Mouse (Mus musculus) spleen, adult 2 months (tissue): ENCODE measurements around the gene Pbx1. TPM values are rescaled to one million over a fixed set of nuclear protein-coding genes. Genes with fewer than 3 reads are reported as not detected.

ENCODE experiments used
- DNase-seq, 2 experiments: peaks; one replicate each; pipeline versions ENCODE4 v3.0.0 to v3.0.0-alpha.2; 2012 to 2021; ENCODE audit warnings: low spot score in 2 of 2, low read depth in 1 of 2
- H3K27ac ChIP-seq: fragments of 200-500 bp; 2 replicates; pipeline ENCODE4 v1.5.1; 2012; ENCODE audit warnings: low read length, inconsistent platforms; ENCODE audit not compliant: insufficient read depth
- H3K27me3 ChIP-seq: fragments of 200-500 bp; 2 replicates; pipeline ENCODE4 v1.6.1; 2012; ENCODE audit warnings: mild to moderate bottlenecking, moderate library complexity, low read length, inconsistent platforms; ENCODE audit not compliant: control insufficient read depth, insufficient read depth
- H3K36me3 ChIP-seq: fragments of 200-500 bp; 2 replicates; pipeline ENCODE4 v1.6.1; 2012; ENCODE audit warnings: mild to moderate bottlenecking, low read length, inconsistent platforms; ENCODE audit not compliant: control insufficient read depth, insufficient read depth
- H3K4me1 ChIP-seq: fragments of 200-500 bp; 2 replicates; pipeline ENCODE4 v1.6.1; 2011; ENCODE audit warnings: inconsistent platforms; ENCODE audit not compliant: control insufficient read depth, insufficient read depth, insufficient read length
- H3K4me3 ChIP-seq: fragments of 200-500 bp; 2 replicates; pipeline ENCODE4 v1.5.1; 2011; ENCODE audit warnings: mild to moderate bottlenecking, inconsistent platforms; ENCODE audit not compliant: insufficient read depth, insufficient read length; ENCODE audit errors: extremely low read depth
- CTCF ChIP-seq: fragments of 200-500 bp; IDR thresholded peaks from 2 replicates; pipeline ENCODE4 v1.5.1; 2011; ENCODE audit warnings: mild to moderate bottlenecking, inconsistent platforms; ENCODE audit not compliant: insufficient read depth, insufficient read length, insufficient replicate concordance; ENCODE audit errors: extremely low read depth
- POLR2A ChIP-seq: fragments of 200-500 bp; IDR thresholded peaks from 2 replicates; pipeline ENCODE4 v1.6.1; 2011; ENCODE audit warnings: low read depth, low read length, inconsistent platforms
- WGBS: fragments of 180-500 bp; shearing (Covaris S2); methylation state at CpG from one replicate; pipeline ENCODE4 v1.1.7; 2018; 5-methylcytosine and 5-hydroxymethylcytosine counted together
- polyA plus RNA-seq: library from polyadenylated mRNA; depleted of rRNA; stranded (reverse); fragments of >200 nt; gene quantifications from 2 replicates; pipeline ENCODE4 v1.2.3, GENCODE M21; 2012

Gene Pbx1
- polyA plus RNA-seq, 1 experiment = 9.2 TPM

DNA sequence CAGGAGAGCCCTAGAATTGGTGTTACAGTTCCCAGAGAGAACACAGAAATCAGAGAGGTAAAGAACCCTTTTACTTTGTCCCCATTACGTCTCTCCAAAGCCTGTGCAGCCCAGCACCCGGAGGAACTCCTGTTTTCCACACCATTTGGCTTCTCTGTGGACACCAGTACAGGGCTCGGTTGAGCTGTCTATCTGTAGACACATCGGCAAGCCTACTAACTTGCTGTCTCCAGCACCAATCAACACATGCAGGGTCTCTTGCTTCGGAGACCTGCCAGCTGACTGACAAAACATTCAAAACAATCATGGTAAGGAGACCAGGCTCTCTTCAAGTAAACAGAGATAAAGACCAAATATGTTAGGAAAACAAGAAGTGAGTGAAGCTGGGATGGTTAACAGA, 362.3 kb downstream of the Pbx1 start:
- H3K27me3 ChIP-seq = no peaks in the 10 kb centered on the region
- WGBS = 65% methylated on average over 5 of the region's 5 CpGs
- H3K4me1 ChIP-seq = no peaks in the 10 kb centered on the region
- no peaks in the 10 kb centered on the region for H3K36me3 ChIP-seq
- no peak overlapping the region for H3K4me3 ChIP-seq
- TF ChIP-seq CTCF (no peak), POLR2A (no peak)
- H3K27ac ChIP-seq = no peak overlapping the region
- no peak for DNase-seq
